Mouse (Mus musculus) heart, postnatal 10 days (tissue): ENCODE measurements at regions not wholly inside any gene's neighbourhood (a gene's known extent, or its start where the extent isn't known, plus 50 kb on each side); places are given as distances from the start of the nearest gene placed in this dataset.
A peak's percentile ranks its signal among the peaks of the same experiment; 100 is the strongest.

Experiments used
- DNase-seq, 2 experiments: peaks; one replicate each; pipeline ENCODE4 v3.0.0; 2021
- intact Hi-C: fragments of 180-260 bp; cut with DNase I; formaldehyde crosslinking; loops from one replicate; pipeline ENCODE4 v1.15.1; 2025

DNA sequence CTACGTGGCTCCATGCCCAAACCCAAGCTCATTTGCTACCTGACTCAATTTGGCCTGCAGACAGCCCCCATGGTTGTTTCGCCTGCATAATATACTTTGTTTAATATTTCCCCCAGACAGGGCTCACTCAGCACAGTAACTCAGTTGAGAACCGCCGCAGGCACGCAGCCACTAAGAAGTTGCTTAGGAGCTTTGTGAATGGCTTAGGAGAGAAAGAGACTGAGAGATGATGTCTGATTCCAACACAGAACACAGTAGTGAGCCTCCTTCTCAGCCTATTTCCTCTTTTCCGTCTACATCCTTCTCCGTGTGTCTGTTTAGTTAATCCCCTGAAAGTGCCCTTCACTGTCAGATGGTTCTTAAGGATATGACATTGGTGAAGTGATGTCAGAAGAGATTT lies 429.9 kb downstream of the Tmem182 start:
- no peak for DNase-seq
- intact Hi-C loops = no loop called here

- intact Hi-C loops = no loop called here
- DNase-seq = no peak
Measured at GRCm38 (mm10) chr1:41243000-41243399, 437.6 kb downstream of the Tmem182 start.

GRCm38 (mm10) chr1:41244627-41245026 lies 439.2 kb downstream of the Tmem182 start:
- DNase-seq = no peak
- intact Hi-C loops = no loop called here

- intact Hi-C loops = loop anchor here (10.0 kb wide), 1 partner anchor 1451 kb away; no protein-coding TSS in a partner anchor
Measured at GRCm38 (mm10) chr1:41264214-41264613, 458.8 kb downstream of the Tmem182 start.

DNA sequence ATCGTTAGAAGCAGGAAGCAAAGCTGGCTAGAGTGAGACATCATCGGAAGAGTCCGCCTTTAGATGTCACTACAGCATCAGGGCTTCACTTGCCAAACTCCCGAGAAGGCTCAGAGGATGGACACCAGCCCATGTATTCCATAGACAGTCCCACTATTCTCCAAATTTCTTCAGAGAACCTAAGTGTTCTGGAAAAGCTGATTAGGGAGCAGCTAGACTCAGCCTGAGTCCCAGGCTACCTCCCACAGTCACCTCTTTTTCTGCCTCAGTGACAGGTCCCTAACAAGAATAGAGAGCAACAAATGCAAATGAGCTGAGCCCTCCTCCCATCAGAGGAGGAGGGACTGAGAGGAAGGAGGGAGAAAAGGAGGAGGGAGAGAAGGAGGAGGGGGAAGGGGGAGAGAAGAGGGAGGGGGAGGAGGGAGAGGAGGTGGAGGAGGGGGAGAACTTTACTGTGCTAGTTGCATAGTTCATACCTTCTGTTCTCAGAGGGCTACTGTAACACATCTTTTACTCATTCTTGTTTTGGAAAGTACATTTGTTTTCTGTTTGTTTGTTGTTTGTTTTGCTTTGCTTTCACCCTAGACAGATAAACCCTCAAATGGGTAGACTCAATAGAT lies 465.8 kb downstream of the Tmem182 start:
- DNase-seq = peak; percentile 5 to 21
- intact Hi-C loops = loop anchor here (10.0 kb wide), 2 partner anchors 964 to 1424 kb away; partner anchors contain the start of gene Pou3f3

More at GRCm38 (mm10) chr1:41264214-41264613, 458.8 kb downstream of the Tmem182 start:
- peak; percentile 31 to 57 for DNase-seq

- intact Hi-C loops = loop anchor here (10.0 kb wide), 2 partner anchors 960 to 1420 kb away; partner anchors contain the start of gene Pou3f3
Measured at GRCm38 (mm10) chr1:41274573-41275270, 469.3 kb downstream of the Tmem182 start.

DNA sequence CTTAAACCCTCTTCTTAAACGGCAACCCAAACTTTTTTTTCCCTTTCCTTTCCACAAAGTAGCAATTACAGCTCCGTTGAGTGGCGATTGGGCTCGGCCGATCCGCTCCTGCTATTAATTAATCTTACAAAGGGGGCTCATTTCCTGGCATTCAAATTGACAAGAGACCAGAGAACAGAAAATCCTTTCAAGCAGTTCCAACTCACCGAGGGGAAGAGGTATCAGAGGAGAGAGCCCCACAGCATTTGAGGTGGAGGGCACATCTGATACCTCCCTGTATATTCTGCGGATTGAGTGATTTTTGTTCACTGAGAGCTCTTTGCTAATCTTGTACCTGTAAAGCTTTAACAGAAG lies 469.8 kb downstream of the Tmem182 start:
- DNase-seq = no peak
- intact Hi-C loops = loop anchor here (10.0 kb wide), 2 partner anchors 960 to 1420 kb away; partner anchors contain the start of gene Pou3f3

More at GRCm38 (mm10) chr1:41274573-41275270, 469.3 kb downstream of the Tmem182 start:
- peak; percentile 12 to 34 for DNase-seq

GRCm38 (mm10) chr1:41275642-41276041 lies 470.2 kb downstream of the Tmem182 start:
- no peak for DNase-seq
- intact Hi-C loops = loop anchor here (10.0 kb wide), 2 partner anchors 959 to 1419 kb away; partner anchors contain the start of gene Pou3f3

- intact Hi-C loops = loop anchor here (10.0 kb wide), 2 partner anchors 958 to 1418 kb away; partner anchors contain the start of gene Pou3f3
- no peak for DNase-seq
Measured at GRCm38 (mm10) chr1:41276303-41276702, 470.9 kb downstream of the Tmem182 start.

GRCm38 (mm10) chr1:41285221-41285620 lies 479.8 kb downstream of the Tmem182 start:
- DNase-seq = no peak
- intact Hi-C loops = no loop called here

- intact Hi-C loops = no loop called here
- DNase-seq = no peak
Measured at GRCm38 (mm10) chr1:41286221-41286620, 480.8 kb downstream of the Tmem182 start.

- intact Hi-C loops = no loop called here
- DNase-seq = peak in 1 of 2 experiments; percentile 0
Measured at GRCm38 (mm10) chr1:41326861-41327480, 521.6 kb downstream of the Tmem182 start.

DNA sequence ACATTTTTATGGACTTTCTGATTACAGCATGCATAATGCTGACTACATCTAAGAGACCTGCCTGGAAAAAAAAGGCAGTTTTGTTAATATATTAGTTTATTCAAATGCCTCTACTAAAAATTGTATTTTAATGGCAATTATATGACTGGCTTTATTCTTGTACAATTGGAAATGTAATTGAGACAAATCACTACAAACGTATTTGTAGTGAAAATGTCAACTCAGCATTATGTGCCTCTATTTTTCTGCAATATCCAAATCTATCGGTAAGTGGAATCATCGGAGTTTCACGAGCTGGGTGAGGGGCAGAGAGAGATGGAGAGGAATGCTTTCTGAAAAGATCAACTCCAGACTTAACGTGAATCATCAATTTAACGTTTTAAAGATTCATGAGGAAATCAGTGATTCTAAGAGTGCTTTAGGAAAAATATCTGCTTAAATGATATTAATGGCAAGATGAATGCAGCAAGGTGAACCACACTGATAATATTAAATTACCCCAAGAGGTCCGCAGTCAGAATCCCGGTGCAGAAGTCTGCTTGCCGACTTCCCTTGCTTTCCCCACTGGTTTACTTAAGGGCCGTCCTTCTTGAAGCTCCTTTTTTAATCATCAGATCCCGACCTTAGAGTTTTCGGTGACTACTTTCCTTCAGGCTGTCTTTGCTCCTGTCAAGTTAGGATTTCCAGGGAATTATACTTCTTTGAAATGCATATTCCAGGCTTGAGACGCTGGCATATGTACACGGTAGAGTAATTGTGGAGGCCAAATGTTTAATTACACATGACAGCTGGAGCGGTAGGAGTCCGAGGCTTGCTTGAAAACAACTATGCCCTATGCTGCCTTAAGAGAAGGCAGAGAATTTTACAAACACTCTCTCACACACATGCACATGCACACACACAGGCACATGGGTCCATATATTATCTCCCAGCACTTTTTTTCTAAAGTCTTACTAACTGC lies 544.7 kb downstream of the Tmem182 start:
- intact Hi-C loops = no loop called here
- no peak for DNase-seq

DNA sequence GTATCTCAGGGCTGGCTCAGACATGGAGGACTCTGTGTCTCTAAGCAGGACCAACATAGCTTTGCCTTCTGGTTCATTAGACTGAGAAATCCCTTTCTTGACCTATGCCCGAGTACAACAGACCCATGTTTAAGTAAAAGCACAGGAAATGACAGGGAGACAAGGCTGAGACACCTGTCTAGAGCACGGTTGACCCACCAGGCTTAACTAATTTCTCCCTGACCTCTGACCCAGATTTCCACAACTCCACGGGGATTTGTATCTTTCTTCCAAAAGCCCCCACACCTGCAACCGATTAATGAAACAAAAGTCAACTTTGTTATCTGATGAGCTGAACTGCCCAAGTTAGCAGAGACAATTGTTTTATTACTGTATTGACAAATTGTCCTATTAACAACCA lies 553.7 kb downstream of the Tmem182 start:
- intact Hi-C loops = no loop called here
- DNase-seq = no peak

DNA sequence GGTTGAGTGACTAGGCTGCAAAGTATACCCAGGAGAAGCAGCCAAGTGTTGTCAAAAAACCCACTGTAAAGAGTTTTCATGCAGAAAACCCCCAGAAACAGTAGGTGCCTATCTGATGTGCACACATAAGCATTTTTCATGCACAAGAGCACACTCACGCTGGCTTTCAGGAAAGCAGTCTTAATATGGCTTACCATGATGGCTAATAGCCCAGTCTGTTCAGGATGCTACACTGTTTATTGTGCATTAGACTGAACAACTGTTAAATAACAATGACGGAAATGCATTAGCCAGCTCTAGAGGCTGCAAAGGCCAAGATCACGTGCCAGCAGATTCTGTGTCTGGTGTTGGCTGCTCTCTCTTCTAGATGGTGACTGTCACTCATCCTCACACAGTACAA lies 556.1 kb downstream of the Tmem182 start:
- intact Hi-C loops = no loop called here
- DNase-seq = no peak

DNA sequence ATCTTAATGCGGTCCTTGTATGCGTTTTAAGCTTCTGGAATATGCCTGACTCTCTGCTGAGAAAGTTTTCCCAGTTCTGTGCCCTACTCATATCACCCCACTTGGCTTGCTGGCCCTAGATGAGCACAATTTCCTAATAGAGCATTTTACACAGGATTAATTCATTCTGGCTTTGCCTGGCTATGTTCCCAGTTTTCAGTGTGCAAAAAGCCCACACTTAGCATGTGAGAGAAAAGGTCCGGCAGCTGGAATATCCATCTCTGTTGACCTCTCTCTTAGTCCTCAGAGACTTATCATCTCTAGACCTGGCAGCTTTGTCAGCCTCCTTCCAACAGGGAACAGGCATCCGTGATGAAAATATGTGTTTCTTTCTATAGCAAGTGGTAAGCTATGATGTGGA lies 574.6 kb downstream of the Tmem182 start:
- peak; percentile 14 to 21 for DNase-seq
- intact Hi-C loops = no loop called here

DNA sequence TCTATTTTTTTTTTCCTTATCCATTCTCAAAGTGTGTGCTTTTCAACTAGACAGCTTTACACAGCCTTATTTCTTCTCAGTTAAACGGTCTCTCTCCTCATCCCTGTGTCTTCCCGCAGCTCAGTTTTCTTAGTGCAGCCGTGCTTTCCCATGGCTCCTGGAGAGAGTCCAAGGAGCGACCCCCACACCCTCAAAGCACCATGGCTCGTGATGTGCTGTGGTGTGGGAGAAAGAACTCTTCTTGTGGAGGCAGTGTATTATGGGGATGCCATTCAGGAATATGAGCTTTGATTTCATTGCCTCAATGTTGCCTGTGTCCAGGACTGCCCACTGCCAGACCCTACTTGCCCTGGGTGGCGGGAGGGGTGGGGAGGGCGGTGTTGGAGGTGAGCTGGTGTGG lies 576.1 kb downstream of the Tmem182 start:
- intact Hi-C loops = no loop called here
- DNase-seq = no peak

- intact Hi-C loops = no loop called here
- no peak for DNase-seq
Measured at GRCm38 (mm10) chr1:41384731-41385130, 579.3 kb downstream of the Tmem182 start.

- peak in 1 of 2 experiments; percentile 19 for DNase-seq
- intact Hi-C loops = no loop called here
Measured at GRCm38 (mm10) chr1:41386435-41386834, 581.0 kb downstream of the Tmem182 start.
